Mouse (Mus musculus) spleen, postnatal 0 days (tissue): ENCODE results near the gene Cln3. TPM values are rescaled to one million over a fixed set of nuclear protein-coding genes. Genes with fewer than 3 reads are reported as not detected.

Experiments used
- polyA plus RNA-seq: library from polyadenylated mRNA; unstranded; fragments of >200 nt; fragmentation: Nextera tagmentation; extraction: Ambion mirVana; gene quantifications from 2 replicates; pipeline ENCODE4 v1.2.1, GENCODE M21; 2015

The Cln3 gene
- 23.1 and 32.8 TPM in 2 replicates for polyA plus RNA-seq

GRCm38 (mm10) chr7:126585717-126586116 is at the start of gene Cln3:
Gene Cln3 (minus strand): TSS chr7:126585817.

GRCm38 (mm10) chr7:126630824-126631518 is 45.4 kb upstream of the Cln3 start, which contains the start of gene Nupr1:
Gene Nupr1 (minus strand): TSS chr7:126630861.

GRCm38 (mm10) chr7:126594862-126595561 is 9.4 kb upstream of the Cln3 start, which contains the start of gene Il27:
Gene Il27 (minus strand): TSS chr7:126594941.

GRCm38 (mm10) chr7:126584506-126584977 is 1.1 kb downstream of the Cln3 start, which contains the start of gene Apobr:
Gene Apobr (plus strand): TSS chr7:126584942.

GRCm38 (mm10) chr7:126566094-126566765 is 19.4 kb downstream of the Cln3 start, which contains the start of gene Eif3c:
Gene Eif3c (minus strand): TSS chr7:126566411.

Other genes with a start within 250 kb of the Cln3 start
- 9.4 and 11.6 TPM in 2 replicates for gene Lat, start 216.2 kb downstream of the Cln3 start, polyA plus RNA-seq
- 16.6 and 23.1 TPM in 2 replicates for gene Spns1, start 208.4 kb downstream of the Cln3 start, polyA plus RNA-seq
- gene Nfatc2ip, start 189.1 kb downstream of the Cln3 start, polyA plus RNA-seq: 4.6 and 5.0 TPM in 2 replicates
- 13.1 and 17.5 TPM in 2 replicates for gene Cd19, start 170.9 kb downstream of the Cln3 start, polyA plus RNA-seq
- 9.6 and 14.7 TPM in 2 replicates for gene Rabep2, start 157.1 kb downstream of the Cln3 start, polyA plus RNA-seq
- 0.54 and 0.86 TPM in 2 replicates for gene Atp2a1, start 122.7 kb downstream of the Cln3 start, polyA plus RNA-seq
- gene Sh2b1, start 110.4 kb downstream of the Cln3 start, polyA plus RNA-seq: 14.4 and 17.8 TPM in 2 replicates
- gene Tufm, start 98.5 kb downstream of the Cln3 start, polyA plus RNA-seq: 56.1 and 56.4 TPM in 2 replicates
- 25.9 and 26.0 TPM in 2 replicates for gene Atxn2l, start 82.4 kb downstream of the Cln3 start, polyA plus RNA-seq
- gene Eif3c, start 19.4 kb downstream of the Cln3 start, polyA plus RNA-seq: 127 and 128 TPM in 2 replicates
- 8.2 and 8.4 TPM in 2 replicates for gene Apobr, start 875 bp downstream of the Cln3 start, polyA plus RNA-seq
- gene Il27, start 9.1 kb upstream of the Cln3 start, polyA plus RNA-seq: 0.52 and 0.55 TPM in 2 replicates
- 14.0 and 15.6 TPM in 2 replicates for gene Nupr1, start 45.0 kb upstream of the Cln3 start, polyA plus RNA-seq
- gene Sgf29, start 63.5 kb upstream of the Cln3 start, polyA plus RNA-seq: 32.5 and 37.4 TPM in 2 replicates
- 10.9 and 15.1 TPM in 2 replicates for gene Sult1a1, start 90.6 kb upstream of the Cln3 start, polyA plus RNA-seq
- gene Bola2, start 109.6 kb upstream of the Cln3 start, polyA plus RNA-seq: 142 and 152 TPM in 2 replicates
- 3.1 and 4.5 TPM in 2 replicates for gene Slx1b, start 110.0 kb upstream of the Cln3 start, polyA plus RNA-seq
- gene Coro1a, start 122.0 kb upstream of the Cln3 start, polyA plus RNA-seq: 226 and 316 TPM in 2 replicates
- gene Mapk3, start 173.8 kb upstream of the Cln3 start, polyA plus RNA-seq: 46.8 and 62.2 TPM in 2 replicates
- gene Gdpd3, start 180.5 kb upstream of the Cln3 start, polyA plus RNA-seq: 4.7 and 6.9 TPM in 2 replicates
- 155 and 172 TPM in 2 replicates for gene Ypel3, start 191.1 kb upstream of the Cln3 start, polyA plus RNA-seq
- 0.81 and 1.0 TPM in 2 replicates for gene Tbx6, start 195.7 kb upstream of the Cln3 start, polyA plus RNA-seq
- 134 and 141 TPM in 2 replicates for gene Ppp4c, start 206.7 kb upstream of the Cln3 start, polyA plus RNA-seq
- gene Fam57b, start 211.9 kb upstream of the Cln3 start, polyA plus RNA-seq: 0.16 TPM in 1 of 2 replicates, not detected in the other
- not detected in 2 replicates for gene 4930451I11Rik, start 245.8 kb upstream of the Cln3 start, polyA plus RNA-seq